27 mouse cellular contexts compared by ENCODE assay signal in the genomic region with DNA sequence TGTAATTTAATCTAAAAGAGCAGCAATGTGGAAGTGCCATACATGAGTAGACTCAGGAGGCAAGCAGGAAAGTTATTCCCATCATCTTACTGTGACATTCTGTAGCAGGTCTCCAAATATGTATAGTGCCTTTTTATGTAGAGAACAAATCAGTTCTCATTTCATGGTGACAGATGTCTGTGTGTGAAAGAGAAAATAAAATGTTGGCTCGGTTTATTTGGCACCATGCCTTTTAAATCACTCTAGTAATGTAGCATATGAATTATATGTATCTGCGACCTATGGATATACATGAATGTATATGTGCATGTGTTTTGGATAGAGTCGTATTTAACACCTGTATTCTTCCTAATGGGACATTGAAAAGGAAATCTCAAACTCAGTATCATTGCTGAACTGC.
"Had no signal": no experiment of that assay in that cellular context is flagged by ENCODE, and none has a peak within 500 bp of the region (broad histone marks: within the 10 kb centered on the region; RNA-seq: fewer than 3 reads in every experiment).

No protein-coding gene starts in this region.

- H3K36me3 ChIP-seq: heart, embryonic 10.5 days; heart, embryonic 12.5 days; hindbrain, embryonic 10.5 days; hindbrain, embryonic 12.5 days; intestine, embryonic 15.5 days; limb, embryonic 10.5 days; limb, embryonic 12.5 days; liver, embryonic 12.5 days had no signal

- DNase-seq: gastrocnemius, adult 2 months; gastrocnemius, postnatal 10 days; gastrocnemius, postnatal 25 days; heart, adult 18-20 months; heart, postnatal 10 days; heart, postnatal 4 days; kidney, adult 18-20 months; kidney, adult 8-10 months; kidney, postnatal 10 days; kidney, postnatal 25 days; kidney, postnatal 4 days; liver had no signal

- H3K27ac ChIP-seq: gastrocnemius, adult 2 months; heart, embryonic 10.5 days; hindbrain, embryonic 10.5 days; hindbrain, embryonic 12.5 days; hindbrain, embryonic 14.5 days; intestine, embryonic 15.5 days; layer of hippocampus, adult 2 months; left cerebral cortex, adult 2 months; limb, embryonic 10.5 days; limb, embryonic 12.5 days; liver, embryonic 12.5 days; liver, embryonic 14.5 days had no signal

- H3K9ac ChIP-seq: heart, embryonic 12.5 days; hindbrain, embryonic 12.5 days; hindbrain, embryonic 14.5 days; intestine, embryonic 15.5 days; limb, embryonic 12.5 days; liver, embryonic 12.5 days; liver, embryonic 14.5 days had no signal

- H3K4me1 ChIP-seq: intestine, embryonic 15.5 days; liver, embryonic 12.5 days had no signal

- ATAC-seq: hindbrain, embryonic 16.5 days; inflammation-experienced regulatory T-cells, adult 6 months; intestine, embryonic 15.5 days; intestine, postnatal 0 days; liver, embryonic 12.5 days had no signal

- H3K27me3 ChIP-seq: hindbrain, embryonic 12.5 days; intestine, embryonic 15.5 days; limb, embryonic 12.5 days; liver, embryonic 12.5 days had no signal

- H3K4me2 ChIP-seq: heart, embryonic 12.5 days; hindbrain, embryonic 12.5 days; hindbrain, embryonic 14.5 days; intestine, embryonic 15.5 days; limb, embryonic 12.5 days; liver, embryonic 12.5 days had no signal

- H3K4me3 ChIP-seq: gastrocnemius, adult 2 months; heart, embryonic 10.5 days; heart, embryonic 12.5 days; hindbrain, embryonic 10.5 days; hindbrain, embryonic 12.5 days; intestine, embryonic 15.5 days; layer of hippocampus, adult 2 months; left cerebral cortex, adult 2 months; limb, embryonic 10.5 days; limb, embryonic 12.5 days; liver, embryonic 12.5 days had no signal

- H3K9me3 ChIP-seq: heart, embryonic 10.5 days; heart, embryonic 12.5 days; hindbrain, embryonic 10.5 days; hindbrain, embryonic 12.5 days; intestine, embryonic 15.5 days; limb, embryonic 10.5 days; limb, embryonic 12.5 days; liver, embryonic 12.5 days had no signal
